Mouse (Mus musculus): ENCODE results near the gene Ms4a10. TPM values are rescaled to one million over a fixed set of nuclear protein-coding genes. Genes with fewer than 3 reads are reported as not detected.
A peak's percentile ranks its signal among the peaks of the same experiment; 100 is the strongest.

Ms4a10 gene
- total and polyA plus RNA-seq, 3 experiments, result not detected

- TF ChIP-seq POLR2AphosphoS2 (IDR thresholded peaks at IDR 0.05; ENCODE audit: low read length) (no peak), CHD1 (IDR thresholded peaks at IDR 0.05; ENCODE audit: low read depth, low read length) (no peak), JUND (IDR thresholded peaks at IDR 0.05; ENCODE audit: low read depth, low read length) (no peak), NRF1 (IDR thresholded peaks at IDR 0.05; ENCODE audit: insufficient read depth, low read depth, low read length, poor library complexity, severe bottlenecking) (no peak), SIN3A (IDR thresholded peaks at IDR 0.05; ENCODE audit: low read length) (no peak), ZMIZ1 (IDR thresholded peaks at IDR 0.05; ENCODE audit: low read depth, low read length) (no peak), UBTF (IDR thresholded peaks at IDR 0.05; ENCODE audit: borderline replicate concordance, insufficient read depth, low read depth, low read length) (no peak), TAL1 (IDR thresholded peaks at IDR 0.05; ENCODE audit: low read length) (no peak), TBP (IDR thresholded peaks at IDR 0.05; ENCODE audit: low read depth, low read length) (no peak), ETS1 (IDR thresholded peaks at IDR 0.05; ENCODE audit: low read depth, low read length) (no peak), TCF12 (IDR thresholded peaks at IDR 0.05; ENCODE audit: low read depth, low read length) (no peak), MAX (IDR thresholded peaks at IDR 0.05; ENCODE audit: low read length) (no peak), MAZ (IDR thresholded peaks at IDR 0.05; ENCODE audit: low read depth, low read length) (no peak), MYB (IDR thresholded peaks at IDR 0.05; ENCODE audit: low read depth, low read length) (no peak), SMC3 (IDR thresholded peaks at IDR 0.05; ENCODE audit: low read depth, low read length) (no peak), NELFE (IDR thresholded peaks at IDR 0.05; ENCODE audit: low read depth, low read length) (no peak), USF2 (IDR thresholded peaks at IDR 0.05; ENCODE audit: borderline replicate concordance in 1 of 2, insufficient read depth in 1 of 2, low read depth in 1 of 2, low read length in 2 of 2) (no peak), BHLHE40 (IDR thresholded peaks at IDR 0.05; ENCODE audit: borderline replicate concordance, low read depth, low read length) (no peak)
- no peak overlapping the region for H3K9ac ChIP-seq (ENCODE audit: control insufficient read depth, low read depth, low read length, poor library complexity, severe bottlenecking)
- H3K4me3 ChIP-seq (ENCODE audit: control insufficient read depth in 1 of 2, insufficient read depth in 1 of 2, low read depth in 2 of 2, low read length in 2 of 2), result no peak overlapping the region
- H3K27ac ChIP-seq (ENCODE audit: control insufficient read depth, low read depth, low read length), result no peak overlapping the region
- no peak for DNase-seq (ENCODE audit: low read depth, low spot score)
- no peaks in the 10 kb centered on the region for H3K9me3 ChIP-seq (replicated peaks; ENCODE audit: insufficient read depth, low read length)
- no peaks in the 10 kb centered on the region for H3K79me2 ChIP-seq (ENCODE audit: control insufficient read depth, insufficient read depth, low read length, poor library complexity)
- no peaks in the 10 kb centered on the region; a peak in 1 of 4 replicates for H3K27me3 ChIP-seq (ENCODE audit: control insufficient read depth in 1 of 2, insufficient read depth in 2 of 2, low read length in 2 of 2)
- H3K36me3 ChIP-seq (ENCODE audit: control insufficient read depth in 1 of 2, insufficient read depth in 2 of 2, low read length in 2 of 2), result peaks cover 0 to 5% of the 10 kb centered on the region in 2 experiments; a peak in 2 of 4 replicates
- H3K4me1 ChIP-seq (ENCODE audit: control insufficient read depth in 1 of 2, insufficient read depth in 2 of 2, low read length in 2 of 2), result peaks cover 2 to 6% of the 10 kb centered on the region in 2 experiments; a peak in 3 of 4 replicates
These were observed 1.8 kb downstream of the Ms4a10 start for GRCm38 (mm10) chr19:10972660-10973059.

- no peaks in the 10 kb centered on the region for H3K79me2 ChIP-seq (ENCODE audit: control insufficient read depth, insufficient read depth, low read length, poor library complexity)
- H3K4me1 ChIP-seq (ENCODE audit: control insufficient read depth in 1 of 2, insufficient read depth in 2 of 2, low read length in 2 of 2), result peaks cover 2 to 6% of the 10 kb centered on the region in 2 experiments; a peak in 3 of 4 replicates
- H3K36me3 ChIP-seq (ENCODE audit: control insufficient read depth in 1 of 2, insufficient read depth in 2 of 2, low read length in 2 of 2), result peaks cover 0 to 5% of the 10 kb centered on the region in 2 experiments; a peak in 2 of 4 replicates
- peaks cover 0 to 4% of the 10 kb centered on the region in 2 experiments; a peak in 3 of 4 replicates for H3K27me3 ChIP-seq (ENCODE audit: control insufficient read depth in 1 of 2, insufficient read depth in 2 of 2, low read length in 2 of 2)
- peak overlapping the region; percentile 72 for H3K27ac ChIP-seq (ENCODE audit: control insufficient read depth, low read depth, low read length)
- no peak overlapping the region for H3K4me3 ChIP-seq (ENCODE audit: control insufficient read depth in 1 of 2, insufficient read depth in 1 of 2, low read depth in 2 of 2, low read length in 2 of 2)
- H3K9me3 ChIP-seq (replicated peaks; ENCODE audit: insufficient read depth, low read length), result no peaks in the 10 kb centered on the region
- DNase-seq (ENCODE audit: low read depth, low spot score), result peak; percentile 81
- H3K9ac ChIP-seq (ENCODE audit: control insufficient read depth, low read depth, low read length, poor library complexity, severe bottlenecking), result no peak overlapping the region
- TF ChIP-seq MXI1 (IDR thresholded peaks at IDR 0.05; ENCODE audit: low read depth, low read length) (no peak; the same call in 1 of the 2 replicates), TAL1 (IDR thresholded peaks at IDR 0.05; ENCODE audit: low read length) (no peak), GATA1 (IDR thresholded peaks at IDR 0.05; ENCODE audit: low read depth, low read length) (peak; percentile 87), RAD21 (IDR thresholded peaks at IDR 0.05; ENCODE audit: low read depth, low read length) (no peak), NELFE (IDR thresholded peaks at IDR 0.05; ENCODE audit: low read depth, low read length) (no peak; the same call in 1 of the 2 replicates), MYC (IDR thresholded peaks at IDR 0.05; ENCODE audit: low read depth, low read length) (peak; percentile 46; the same call in 1 of the 2 replicates), ZKSCAN1 (IDR thresholded peaks at IDR 0.05; ENCODE audit: low read depth, low read length) (no peak), ZC3H11A (IDR thresholded peaks at IDR 0.05; ENCODE audit: low read depth, low read length) (no peak), KAT2A (conservative IDR thresholded peaks at IDR 0.05; ENCODE audit: low read depth, low read length) (no peak), USF1 (IDR thresholded peaks at IDR 0.05; ENCODE audit: low read depth, low read length) (no peak), ELF1 (IDR thresholded peaks at IDR 0.05; ENCODE audit: low read depth, low read length) (no peak; the same call in 1 of the 2 replicates), ZNF384 (IDR thresholded peaks at IDR 0.05; ENCODE audit: low read depth, low read length) (peak; percentile 84), CTCF (IDR thresholded peaks at IDR 0.05 in 2 of 3, conservative IDR thresholded peaks at IDR 0.05 in 1 of 3; ENCODE audit: control insufficient read depth in 1 of 3, insufficient read depth in 1 of 3, low read depth in 2 of 3, low read length in 3 of 3, poor library complexity in 1 of 3, severe bottlenecking in 1 of 3) (no peak), ZMIZ1 (IDR thresholded peaks at IDR 0.05; ENCODE audit: low read depth, low read length) (no peak), RCOR1 (IDR thresholded peaks at IDR 0.05; ENCODE audit: low read depth, low read length) (no peak), MEF2A (IDR thresholded peaks at IDR 0.05; ENCODE audit: extremely low read depth, insufficient replicate concordance, low read depth, low read length, poor library complexity, severe bottlenecking) (no peak), MAFK (IDR thresholded peaks at IDR 0.05; ENCODE audit: borderline replicate concordance, low read depth, low read length) (no peak)
These were observed 4.0 kb downstream of the Ms4a10 start for GRCm38 (mm10) chr19:10970457-10970856.
